Mouse (Mus musculus) limb, embryonic 13.5 days (tissue): ENCODE results near the gene Amigo2. TPM values are rescaled to one million over a fixed set of nuclear protein-coding genes. Genes with fewer than 3 reads are reported as not detected.

Experiments
- ATAC-seq: fragments of 200-750 bp; cut with Nextera tagmentation; 2 replicates; pipeline ENCODE4 v1.8.0; 2017; ENCODE audit warnings: low read depth, moderate number of reproducible peaks, moderate TSS enrichment; ENCODE audit not compliant: low FRiP score
- H3K27ac ChIP-seq: fragments of 300-500 bp; sonication (generic); 2 replicates; pipeline ENCODE4 v1.5.1; 2015; ENCODE audit warnings: inconsistent platforms, mild to moderate bottlenecking, moderate library complexity
- H3K27me3 ChIP-seq: fragments of 300-500 bp; sonication (generic); 2 replicates; pipeline ENCODE4 v1.6.1; 2015; ENCODE audit warnings: mild to moderate bottlenecking, inconsistent platforms
- H3K36me3 ChIP-seq: fragments of 300-500 bp; sonication (generic); 2 replicates; pipeline ENCODE4 v1.6.1; 2015; ENCODE audit warnings: inconsistent platforms, mild to moderate bottlenecking, moderate library complexity
- H3K4me1 ChIP-seq: fragments of 300-500 bp; sonication (generic); 2 replicates; pipeline ENCODE4 v1.6.1; 2015; ENCODE audit warnings: inconsistent platforms
- H3K4me2 ChIP-seq: fragments of 300-500 bp; sonication (generic); replicated peaks from 2 replicates; pipeline ENCODE4 v1.6.1; 2015; ENCODE audit warnings: inconsistent platforms, mild to moderate bottlenecking, moderate library complexity
- H3K4me3 ChIP-seq: fragments of 300-500 bp; sonication (generic); 2 replicates; pipeline ENCODE4 v1.5.1; 2015; ENCODE audit warnings: moderate library complexity, mild to moderate bottlenecking, inconsistent platforms
- H3K9ac ChIP-seq: fragments of 300-500 bp; sonication (generic); 2 replicates; pipeline ENCODE4 v1.6.1; 2015; ENCODE audit warnings: mild to moderate bottlenecking, inconsistent platforms
- H3K9me3 ChIP-seq: fragments of 300-500 bp; sonication (generic); 2 replicates; pipeline ENCODE4 v1.6.1; 2016; ENCODE audit warnings: inconsistent platforms
- WGBS: fragments of 180-500 bp; shearing (Covaris S2); methylation state at CpG from one replicate; pipeline ENCODE4 v1.1.7; 2015; 5-methylcytosine and 5-hydroxymethylcytosine counted together
- polyA plus RNA-seq: library from polyadenylated mRNA; unstranded; fragments of >200 nt; fragmentation: Nextera tagmentation; extraction: Ambion mirVana; gene quantifications from 2 replicates; pipeline ENCODE4 v1.2.1, GENCODE M21; 2015

The Amigo2 gene
- polyA plus RNA-seq, 1 experiment from 2014 or later, result 6.7 TPM

DNA sequence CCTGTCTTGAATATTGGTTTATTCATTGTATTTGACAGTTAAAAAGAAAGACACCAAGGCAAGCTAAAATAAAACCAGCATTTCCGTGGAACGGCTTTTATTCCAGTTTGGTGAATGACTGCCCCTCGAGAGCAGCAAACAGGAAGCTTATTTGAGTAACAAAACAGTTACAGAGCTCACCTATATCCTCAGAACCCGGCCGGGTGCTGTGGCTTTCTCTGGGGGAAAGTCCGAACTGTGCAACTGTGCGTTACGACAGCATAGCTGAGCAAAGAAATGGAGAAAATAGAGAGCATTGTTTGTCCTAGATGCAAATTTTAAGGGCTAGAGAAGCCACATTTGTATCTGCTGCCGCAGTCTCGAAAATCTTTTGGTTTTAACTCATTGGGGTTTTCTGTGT is 41.3 kb downstream of the Amigo2 start:
- Histone ChIP-seq H3K4me1 (no peaks in the 10 kb centered on the region), H3K36me3 (no peaks in the 10 kb centered on the region), H3K4me3 (no peak overlapping the region), H3K4me2 (no peak overlapping the region), H3K9ac (no peak overlapping the region), H3K27ac (no peak overlapping the region), H3K9me3 (no peaks in the 10 kb centered on the region), H3K27me3 (no peaks in the 10 kb centered on the region)
- WGBS, result 79% methylated on average over 10 of the region's 10 CpGs
- no peak for ATAC-seq

DNA sequence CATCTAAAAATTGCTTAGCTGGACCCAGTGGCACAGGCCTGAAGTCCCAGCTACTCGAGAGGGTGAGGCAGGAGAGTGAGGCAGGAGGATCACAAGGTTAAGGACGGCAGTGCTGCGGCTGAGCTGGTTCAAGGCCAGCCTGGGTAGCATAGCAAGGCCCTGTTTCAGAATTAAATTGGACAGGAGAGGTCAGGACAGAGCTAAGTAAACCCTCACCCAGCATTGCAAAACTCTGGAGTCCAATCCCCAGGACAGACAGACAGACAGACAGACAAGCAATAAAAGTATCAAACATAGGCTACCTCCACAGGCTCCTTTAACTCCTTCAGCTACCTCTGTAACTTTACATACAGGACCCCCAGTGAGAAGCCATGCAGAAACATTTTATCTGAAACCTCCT is 42.2 kb downstream of the Amigo2 start:
- no peak overlapping the region for H3K4me3 ChIP-seq
- no peak overlapping the region for H3K9ac ChIP-seq
- H3K9me3 ChIP-seq, result no peaks in the 10 kb centered on the region
- no peak overlapping the region for H3K27ac ChIP-seq
- no peaks in the 10 kb centered on the region for H3K4me1 ChIP-seq
- no peak overlapping the region for H3K4me2 ChIP-seq
- no peak for ATAC-seq
- H3K36me3 ChIP-seq, result no peaks in the 10 kb centered on the region
- H3K27me3 ChIP-seq, result no peaks in the 10 kb centered on the region
- 75% methylated on average over 3 of the region's 3 CpGs for WGBS

DNA sequence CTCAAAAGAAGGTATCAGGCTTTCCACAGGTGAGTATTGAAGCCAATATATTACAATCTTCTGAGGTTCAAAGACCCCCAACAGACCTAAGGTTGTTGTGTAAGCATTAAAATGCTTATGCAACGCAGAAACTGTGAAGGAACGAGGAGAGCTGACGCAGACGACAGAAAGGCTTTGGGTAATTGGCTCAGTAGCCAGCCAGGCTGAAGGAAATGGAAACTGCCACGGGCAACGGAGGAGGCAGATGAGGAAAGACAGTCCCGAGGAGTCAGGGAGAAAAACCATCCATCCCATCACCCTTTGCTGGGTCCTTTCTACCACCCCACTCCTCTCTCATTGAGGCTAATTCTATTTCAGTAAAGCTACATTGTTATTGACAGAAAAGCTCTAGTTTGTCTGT is 50.4 kb downstream of the Amigo2 start:
- no peak overlapping the region for H3K4me2 ChIP-seq
- no peaks in the 10 kb centered on the region for H3K4me1 ChIP-seq
- H3K4me3 ChIP-seq, result no peak overlapping the region
- H3K36me3 ChIP-seq, result no peaks in the 10 kb centered on the region
- ATAC-seq, result no peak
- WGBS, result 63% methylated on average over 7 of the region's 7 CpGs
- H3K9me3 ChIP-seq, result no peaks in the 10 kb centered on the region
- no peaks in the 10 kb centered on the region for H3K27me3 ChIP-seq
- H3K9ac ChIP-seq, result no peak overlapping the region
- H3K27ac ChIP-seq, result no peak overlapping the region

DNA sequence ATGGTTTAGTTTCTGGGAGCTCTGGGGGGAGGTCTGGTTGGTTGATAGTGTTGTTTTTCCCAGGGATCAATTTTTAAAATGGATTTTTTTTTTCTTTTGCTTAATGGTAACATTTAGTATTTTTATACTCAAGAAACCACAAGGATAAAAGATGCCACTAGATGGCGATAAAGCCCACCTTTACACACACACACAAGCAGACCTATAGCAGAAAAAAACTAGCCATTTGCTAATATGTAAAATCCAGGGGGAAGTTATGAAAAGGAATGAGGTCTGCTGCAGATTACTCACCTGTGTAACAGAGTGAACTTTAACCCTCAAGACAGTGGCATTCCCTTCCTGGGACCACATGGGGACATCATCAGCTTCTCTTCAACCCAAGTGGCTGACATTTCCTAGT is 51.5 kb downstream of the Amigo2 start:
- H3K9me3 ChIP-seq, result no peaks in the 10 kb centered on the region
- 0% methylated on average over 1 of the region's 1 CpGs for WGBS

More for the DNA sequence above, 51.5 kb downstream of the Amigo2 start:
- H3K27me3 ChIP-seq, result no peaks in the 10 kb centered on the region
- H3K4me2 ChIP-seq, result no peak overlapping the region
- no peaks in the 10 kb centered on the region for H3K4me1 ChIP-seq
- H3K9ac ChIP-seq, result no peak overlapping the region
- H3K4me3 ChIP-seq, result no peak overlapping the region
- H3K36me3 ChIP-seq, result no peaks in the 10 kb centered on the region
- no peak overlapping the region for H3K27ac ChIP-seq
- ATAC-seq, result no peak

Other genes starting within 250 kb of the Amigo2 start
- 76.7 and 85.9 TPM in 2 replicates for gene Slc38a4, start 191.3 kb downstream of the Amigo2 start, polyA plus RNA-seq
- gene Pced1b, start 180 bp downstream of the Amigo2 start, polyA plus RNA-seq, result 2.9 and 4.0 TPM in 2 replicates